Mouse (Mus musculus) right cerebral cortex, postnatal 4 days (tissue): Measurements from ENCODE around the gene Ifi44.

Experiments used
- DNase-seq: peaks from one replicate; pipeline ENCODE4 v3.0.0-alpha.2; 2022

Ifi44 gene

GRCm38 (mm10) chr3:151749737-151750136, at the start of gene Ifi44:
Ifi44 (minus strand) TSS chr3:151749960.
- peak; percentile 13 for DNase-seq

GRCm38 (mm10) chr3:151788622-151789021, 38.9 kb upstream of the Ifi44 start:
- no peak for DNase-seq

DNA sequence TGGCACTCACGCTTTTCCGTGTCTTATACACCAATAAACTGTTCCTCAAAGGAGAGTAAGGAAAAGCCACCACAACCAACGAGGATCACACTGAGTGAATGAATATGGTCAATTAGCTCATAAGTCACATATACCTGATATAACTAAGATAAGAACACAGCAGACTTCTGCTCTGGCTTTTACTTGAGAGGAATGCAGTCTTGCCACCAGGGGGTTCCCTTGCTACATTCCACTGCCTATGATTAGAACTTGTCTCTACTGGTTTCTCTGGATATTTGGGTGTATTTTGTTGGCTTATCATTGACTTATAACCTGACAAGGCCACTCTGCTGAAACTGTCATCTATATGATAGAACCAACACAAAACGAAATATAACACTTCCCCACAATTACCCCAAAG, 25.3 kb upstream of the Ifi44 start:
- peak; percentile 32 for DNase-seq

DNA sequence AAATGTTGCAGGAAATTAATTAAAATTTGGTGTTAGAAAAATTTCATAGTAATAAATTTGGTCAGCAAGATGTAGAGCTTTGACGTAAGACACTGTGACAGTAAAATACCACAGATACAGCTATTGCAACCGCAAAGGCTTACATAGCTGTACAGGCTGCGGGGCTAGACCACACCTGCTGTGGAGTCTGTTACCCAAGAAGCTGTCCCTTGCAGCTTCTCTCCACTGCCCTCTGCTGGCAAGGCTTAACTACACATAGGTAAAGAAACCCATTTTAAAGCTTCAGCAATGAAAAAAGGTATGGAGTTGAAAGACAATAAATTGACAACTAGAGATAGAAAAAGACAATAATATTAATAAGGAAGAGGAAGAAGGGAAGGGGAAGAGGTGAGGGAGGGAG, 21.3 kb upstream of the Ifi44 start:
- DNase-seq, result peak; percentile 42

DNA sequence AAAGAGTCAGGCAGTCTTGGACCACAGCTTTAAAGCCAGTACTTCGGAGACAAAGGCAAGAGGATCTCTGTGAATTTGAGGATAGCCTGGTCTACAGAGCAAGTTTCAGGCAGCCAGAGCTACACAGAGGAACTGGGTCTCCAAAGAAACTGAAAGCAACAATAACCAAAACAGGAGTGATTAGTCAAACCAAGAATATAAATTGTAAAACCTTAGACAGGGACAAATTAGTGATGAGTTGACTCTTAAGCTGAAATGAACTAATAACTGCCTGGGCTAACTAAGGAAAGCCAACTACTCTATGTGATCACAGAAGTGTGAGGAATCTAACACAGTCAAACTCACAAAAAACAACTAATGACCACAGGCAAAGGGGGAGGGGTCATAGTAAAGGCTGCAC, 1.2 kb downstream of the Ifi44 start:
- no peak for DNase-seq

GRCm38 (mm10) chr3:151746058-151746457, 3.7 kb downstream of the Ifi44 start:
- DNase-seq, result no peak

- no peak for DNase-seq
Measured at GRCm38 (mm10) chr3:151742223-151742622, 7.5 kb downstream of the Ifi44 start.

DNA sequence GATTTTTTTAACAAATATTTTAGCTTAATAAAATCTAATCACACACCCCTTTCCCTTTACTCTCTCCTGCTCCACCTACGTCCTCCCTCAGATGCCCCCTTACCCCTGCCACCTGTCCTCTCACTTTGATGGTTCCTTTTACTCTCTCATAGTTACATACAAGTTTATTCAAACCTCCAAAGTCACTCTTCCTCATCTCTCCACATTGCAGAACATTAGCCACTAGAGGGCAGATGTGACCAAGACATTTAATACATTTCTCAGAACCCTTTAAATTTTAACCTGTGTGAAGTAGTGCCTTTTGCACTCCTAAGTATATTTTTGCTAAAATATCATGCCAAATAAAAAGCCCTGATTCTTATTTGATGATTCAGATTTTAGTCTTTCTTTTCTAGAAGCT, 33.5 kb downstream of the Ifi44 start:
- DNase-seq, result no peak

DNA sequence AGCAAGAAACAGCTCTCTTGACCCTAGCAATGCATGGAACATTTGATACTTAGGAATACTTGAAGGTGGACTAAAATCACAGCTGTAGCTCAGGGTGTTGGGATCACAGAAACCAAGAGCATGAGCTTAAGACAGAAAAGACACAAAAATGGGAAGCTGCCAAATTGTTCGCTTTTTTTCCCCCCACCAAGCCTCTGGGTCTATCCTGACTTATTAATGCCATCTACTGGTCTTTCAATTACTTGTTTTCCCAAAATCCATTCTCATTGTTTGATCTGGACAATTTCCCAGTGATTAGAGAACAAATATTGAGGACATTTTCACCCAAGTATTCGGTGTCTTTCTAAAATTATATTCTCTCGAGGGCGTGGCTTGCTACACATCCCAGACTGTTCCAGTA, 42.4 kb downstream of the Ifi44 start:
- DNase-seq, result no peak
